Mouse (Mus musculus) embryonic facial prominence, embryonic 13.5 days (tissue): ENCODE data around the gene Thap7. TPM values are rescaled to one million over a fixed set of nuclear protein-coding genes. Genes with fewer than 3 reads are reported as not detected.
"Not testable (repeated sequence)": the region's sequence is repeated elsewhere in the genome, so short reads cannot be mapped to it uniquely, and the experiment has no call there.

Experiments
- ATAC-seq: fragments of 200-750 bp; cut with Nextera tagmentation; 2 replicates; pipeline ENCODE4 v1.8.0; 2017; ENCODE audit warnings: low read depth; ENCODE audit not compliant: insufficient number of reproducible peaks, insufficient read depth, low FRiP score, low TSS enrichment
- H3K27ac ChIP-seq: fragments of 300-500 bp; sonication (generic); 2 replicates; pipeline ENCODE4 v1.5.1; 2015; ENCODE audit warnings: moderate library complexity, mild to moderate bottlenecking, inconsistent platforms
- H3K27me3 ChIP-seq: fragments of 300-500 bp; sonication (generic); 2 replicates; pipeline ENCODE4 v1.6.1; 2015; ENCODE audit warnings: mild to moderate bottlenecking, inconsistent platforms
- H3K36me3 ChIP-seq: fragments of 300-500 bp; sonication (generic); 2 replicates; pipeline ENCODE4 v1.6.1; 2015; ENCODE audit warnings: mild to moderate bottlenecking, inconsistent platforms
- H3K4me1 ChIP-seq: fragments of 300-500 bp; sonication (generic); 2 replicates; pipeline ENCODE4 v1.6.1; 2015; ENCODE audit warnings: inconsistent platforms
- H3K4me2 ChIP-seq: fragments of 300-500 bp; sonication (generic); 2 replicates; pipeline ENCODE4 v1.6.1; 2015; ENCODE audit warnings: moderate library complexity, mild to moderate bottlenecking, inconsistent platforms
- H3K4me3 ChIP-seq: fragments of 300-500 bp; sonication (generic); 2 replicates; pipeline ENCODE4 v1.5.1; 2015; ENCODE audit warnings: mild to moderate bottlenecking, inconsistent platforms
- H3K9ac ChIP-seq: fragments of 300-500 bp; sonication (generic); 2 replicates; pipeline ENCODE4 v1.6.1; 2015; ENCODE audit warnings: mild to moderate bottlenecking, inconsistent platforms
- H3K9me3 ChIP-seq: fragments of 300-500 bp; sonication (generic); 2 replicates; pipeline ENCODE4 v1.6.1; 2016; ENCODE audit warnings: inconsistent platforms
- WGBS: fragments of 180-500 bp; shearing (Covaris S2); methylation state at CpG from one replicate; pipeline ENCODE4 v1.1.7; 2015; ENCODE audit warnings: mixed read lengths; 5-methylcytosine and 5-hydroxymethylcytosine counted together
- polyA plus RNA-seq: library from polyadenylated mRNA; unstranded; fragments of >200 nt; fragmentation: Nextera tagmentation; extraction: Ambion mirVana; gene quantifications from 2 replicates; pipeline ENCODE4 v1.2.1, GENCODE M21; 2015

The Thap7 gene
- polyA plus RNA-seq, 1 experiment from 2014 or later: 75.2 TPM

DNA sequence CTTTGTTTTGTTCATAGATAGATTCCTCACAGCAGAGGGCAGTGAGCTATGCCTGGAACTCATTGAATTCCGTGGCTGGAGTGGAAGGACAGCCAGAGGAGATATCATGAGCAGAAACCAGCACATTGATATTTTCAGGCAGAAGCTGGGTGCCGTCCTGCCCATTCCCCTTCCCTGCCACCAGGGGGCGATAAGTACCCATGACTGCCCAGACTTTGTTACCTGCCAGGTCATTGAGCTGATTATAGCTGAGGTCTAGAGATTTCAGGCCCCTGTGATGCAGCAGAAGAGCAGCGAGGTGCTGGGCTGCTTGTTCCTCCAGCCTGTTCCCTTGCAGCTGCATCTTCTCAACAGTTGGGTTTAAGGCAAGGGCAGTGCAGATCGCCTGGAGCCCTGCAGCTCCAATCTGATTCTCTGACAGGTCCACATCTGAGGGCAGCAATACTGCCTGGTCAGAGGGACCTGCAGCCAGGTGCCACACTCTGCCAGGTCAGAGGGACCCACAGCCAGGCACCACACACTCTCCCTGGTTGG lies 27.1 kb upstream of the Thap7 start:
- no peak overlapping the region for H3K4me3 ChIP-seq
- no peaks in the 10 kb centered on the region for H3K9me3 ChIP-seq
- 2% methylated on average over 5 of the region's 5 CpGs for WGBS
- no peak overlapping the region for H3K27ac ChIP-seq
- H3K36me3 ChIP-seq: no peaks in the 10 kb centered on the region
- 0 out of 2 replicates have a peak overlapping the region, but pooled peaks have one; percentile 4 for H3K9ac ChIP-seq
- ATAC-seq: no peak
- H3K4me2 ChIP-seq: no peak overlapping the region; the same call in 1 of the 2 replicates
- H3K4me1 ChIP-seq: peaks cover 45% of the 10 kb centered on the region
- peaks cover 43% of the 10 kb centered on the region for H3K27me3 ChIP-seq

DNA sequence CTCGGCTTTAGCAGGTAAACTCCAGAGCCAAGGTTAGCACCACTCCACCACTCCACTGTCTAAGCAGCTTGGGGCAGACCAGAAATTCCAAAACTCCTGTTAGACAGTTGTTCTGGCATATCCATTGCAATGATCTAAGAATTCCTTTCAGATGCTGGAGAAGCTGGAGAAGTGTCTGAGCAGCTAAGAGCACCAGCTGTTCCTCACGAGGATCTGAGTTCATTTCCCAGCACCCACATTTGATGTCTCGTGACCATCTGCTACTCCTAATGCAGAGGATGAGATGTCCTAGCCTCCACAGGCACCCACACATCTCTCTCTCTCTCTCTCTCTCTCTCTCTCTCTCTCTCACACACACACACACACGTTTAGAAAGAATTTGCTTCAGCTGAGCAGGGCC lies 26.0 kb upstream of the Thap7 start:
- H3K4me3 ChIP-seq: no peak overlapping the region
- H3K4me1 ChIP-seq: peaks cover 39% of the 10 kb centered on the region
- H3K36me3 ChIP-seq: no peaks in the 10 kb centered on the region
- no peak overlapping the region for H3K9ac ChIP-seq
- ATAC-seq: no peak
- H3K4me2 ChIP-seq: no peak overlapping the region
- H3K27ac ChIP-seq: no peak overlapping the region
- H3K27me3 ChIP-seq: peaks cover 33% of the 10 kb centered on the region
- whole genome bisulfite sequencing: 54% methylated on average over 4 of the region's 4 CpGs
- H3K9me3 ChIP-seq: no peaks in the 10 kb centered on the region

DNA sequence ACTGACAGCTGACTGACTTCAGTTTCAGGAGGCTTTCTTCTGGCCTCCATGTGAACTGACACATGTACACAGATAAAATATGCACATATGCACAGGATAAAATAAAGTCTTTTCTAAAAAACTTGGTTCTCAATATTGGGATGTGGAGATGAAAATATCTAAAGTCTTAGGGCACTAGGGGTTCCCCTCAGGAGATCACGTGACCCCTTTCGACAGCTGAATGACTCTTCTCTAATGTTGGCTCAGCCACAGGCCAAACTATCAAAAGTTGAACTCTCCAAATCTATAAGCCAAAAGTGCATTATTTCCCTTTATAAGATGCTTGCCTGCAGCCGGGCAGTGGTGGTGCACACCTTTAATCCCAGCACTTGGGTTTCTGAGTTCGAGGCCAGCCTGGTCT lies 25.2 kb upstream of the Thap7 start:
- 81% methylated on average over 4 of the region's 4 CpGs for WGBS

DNA sequence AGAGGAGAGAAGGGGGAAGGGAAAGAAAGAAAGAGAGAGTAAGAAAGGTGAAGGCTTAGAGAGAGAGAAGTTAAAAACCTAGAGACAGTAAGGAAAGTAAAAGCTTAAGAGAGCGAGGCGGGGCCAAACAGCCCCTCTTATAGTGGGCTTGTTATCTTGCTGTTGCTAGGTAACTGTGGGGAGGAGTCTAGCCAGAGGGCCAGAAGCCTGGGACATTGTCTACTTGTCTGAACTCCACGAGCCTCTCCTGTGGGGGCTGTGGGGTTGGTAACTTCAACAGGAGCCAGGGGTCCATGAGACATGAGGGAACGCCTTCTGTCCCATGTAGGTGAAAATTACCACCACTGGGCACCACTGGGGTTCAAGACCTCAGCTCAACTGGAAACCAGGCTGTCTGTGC lies 23.8 kb upstream of the Thap7 start:
- H3K27me3 ChIP-seq: peaks cover 13% of the 10 kb centered on the region
- H3K27ac ChIP-seq: not testable (repeated sequence)

More for the DNA sequence above, 25.2 kb upstream of the Thap7 start:
- Histone ChIP-seq H3K4me3 (no peak overlapping the region), H3K4me1 (peaks cover 33% of the 10 kb centered on the region), H3K9ac (no peak overlapping the region), H3K36me3 (no peaks in the 10 kb centered on the region), H3K27me3 (peaks cover 26% of the 10 kb centered on the region), H3K4me2 (no peak overlapping the region), H3K9me3 (no peaks in the 10 kb centered on the region), H3K27ac (no peak overlapping the region)
- ATAC-seq: no peak

DNA sequence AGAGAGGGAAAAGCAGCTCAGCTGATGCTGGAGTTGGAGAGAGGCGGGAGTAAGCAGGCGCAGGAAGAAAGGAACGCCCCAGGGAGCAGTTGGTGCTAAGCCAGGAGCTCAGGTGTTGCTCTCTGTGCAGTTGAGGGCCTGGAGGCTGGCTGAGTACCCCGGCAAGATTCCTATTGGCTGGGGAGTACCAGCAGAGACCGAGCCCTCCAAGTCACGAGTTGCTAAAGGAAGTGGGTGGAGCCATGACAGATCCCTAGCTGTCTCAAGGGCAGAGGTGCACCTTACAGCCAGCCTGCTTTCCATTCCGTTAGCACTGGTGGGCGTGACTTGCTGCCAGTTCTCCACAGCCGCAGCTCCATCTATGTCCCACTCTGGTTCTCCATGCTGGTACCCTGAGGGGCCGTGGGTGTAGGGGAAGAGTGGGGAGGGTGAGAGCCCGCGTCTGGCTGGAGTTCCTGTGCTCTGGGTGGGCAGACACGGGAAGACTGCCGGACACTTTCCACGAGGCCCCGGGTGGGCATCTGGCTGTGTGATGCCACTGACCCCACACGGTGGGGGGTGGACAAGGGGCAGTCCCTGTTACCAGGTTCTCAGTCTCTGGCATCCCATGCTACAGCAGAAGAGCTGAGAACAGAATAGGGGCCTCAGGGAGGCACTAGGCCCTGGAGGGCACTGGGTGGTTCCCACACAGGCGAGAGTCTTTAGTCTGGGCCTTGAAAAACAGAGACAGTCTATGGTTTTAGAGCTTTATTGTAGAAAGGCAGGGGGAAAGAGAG lies 23.2 kb upstream of the Thap7 start:
- peaks cover 26% of the 10 kb centered on the region for H3K4me1 ChIP-seq
- WGBS: 6% methylated on average over 18 of the region's 18 CpGs
- H3K27ac ChIP-seq: peak overlapping the region; percentile 51; the same call in 1 of the 2 replicates
- peak; percentile 84 for ATAC-seq
- no peaks in the 10 kb centered on the region for H3K36me3 ChIP-seq
- peak overlapping the region; percentile 19 for H3K4me3 ChIP-seq
- peak overlapping the region; percentile 52 for H3K4me2 ChIP-seq
- no peaks in the 10 kb centered on the region for H3K9me3 ChIP-seq
- H3K27me3 ChIP-seq: peaks cover 7% of the 10 kb centered on the region
- no peak overlapping the region for H3K9ac ChIP-seq

More for the DNA sequence above, 23.8 kb upstream of the Thap7 start:
- not testable (repeated sequence) for ATAC-seq, H3K9me3 ChIP-seq, H3K4me3 ChIP-seq, H3K36me3 ChIP-seq, H3K9ac ChIP-seq
- H3K4me1 ChIP-seq: peaks cover 28% of the 10 kb centered on the region
- H3K4me2 ChIP-seq: 0 out of 2 replicates have a peak overlapping the region, but pooled peaks have one; percentile 52
- WGBS: 19% methylated on average over 4 of the region's 4 CpGs

DNA sequence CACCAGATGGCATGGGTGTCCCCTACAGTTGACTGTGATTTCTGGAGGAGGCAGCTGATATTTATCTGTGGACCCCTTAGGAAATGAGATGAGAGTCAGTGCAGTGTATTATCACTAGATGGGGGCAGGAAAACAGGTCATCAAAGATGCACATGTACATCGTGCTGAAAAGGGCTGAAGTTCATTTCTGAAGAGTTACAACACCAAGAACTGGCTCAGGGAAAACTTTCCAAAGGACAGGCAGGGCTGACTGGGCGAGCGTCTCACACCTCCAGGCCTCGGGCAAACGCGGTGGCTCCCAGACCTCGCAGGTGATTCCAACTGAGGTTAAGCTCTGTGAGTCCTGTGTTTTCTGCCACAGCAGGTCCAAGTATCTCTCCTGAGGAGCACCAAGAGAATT lies 21.9 kb upstream of the Thap7 start:
- H3K9ac ChIP-seq: no peak overlapping the region
- H3K4me1 ChIP-seq: peaks cover 15% of the 10 kb centered on the region
- ATAC-seq: no peak
- no peaks in the 10 kb centered on the region for H3K27me3 ChIP-seq
- no peaks in the 10 kb centered on the region for H3K36me3 ChIP-seq
- H3K4me3 ChIP-seq: no peak overlapping the region
- no peak overlapping the region for H3K27ac ChIP-seq
- no peak overlapping the region for H3K4me2 ChIP-seq
- no peaks in the 10 kb centered on the region for H3K9me3 ChIP-seq
- WGBS: 84% methylated on average over 7 of the region's 7 CpGs

DNA sequence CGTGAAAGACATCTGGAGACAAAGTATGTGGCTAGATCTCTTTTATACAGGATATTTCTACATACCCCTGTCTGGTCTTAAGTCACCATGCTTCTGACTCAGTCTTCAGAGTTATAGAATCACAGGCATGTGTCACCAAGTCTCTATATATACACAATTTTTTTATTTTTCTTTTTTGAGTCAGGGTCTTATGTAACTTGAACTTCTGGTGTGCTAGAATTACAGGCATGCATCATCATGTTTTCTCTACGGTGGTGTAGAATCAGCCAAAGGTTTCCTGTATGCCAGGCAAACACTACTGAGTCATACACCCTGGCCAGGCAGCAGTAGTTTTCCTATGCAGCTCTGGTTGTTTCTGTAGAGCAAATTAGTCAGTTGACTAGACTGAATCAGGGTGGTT lies 11.7 kb upstream of the Thap7 start:
- H3K36me3 ChIP-seq: no peaks in the 10 kb centered on the region
- H3K27me3 ChIP-seq: peaks cover 6% of the 10 kb centered on the region; the same call in 1 of the 2 replicates
- no peaks in the 10 kb centered on the region; the same call in 1 of the 2 replicates for H3K9me3 ChIP-seq
- no peak for ATAC-seq
- H3K4me2 ChIP-seq: no peak overlapping the region
- no peak overlapping the region for H3K9ac ChIP-seq
- H3K27ac ChIP-seq: no peak overlapping the region
- H3K4me3 ChIP-seq: no peak overlapping the region
- no peaks in the 10 kb centered on the region for H3K4me1 ChIP-seq
- 56% methylated on average over 2 of the region's 2 CpGs for WGBS

DNA sequence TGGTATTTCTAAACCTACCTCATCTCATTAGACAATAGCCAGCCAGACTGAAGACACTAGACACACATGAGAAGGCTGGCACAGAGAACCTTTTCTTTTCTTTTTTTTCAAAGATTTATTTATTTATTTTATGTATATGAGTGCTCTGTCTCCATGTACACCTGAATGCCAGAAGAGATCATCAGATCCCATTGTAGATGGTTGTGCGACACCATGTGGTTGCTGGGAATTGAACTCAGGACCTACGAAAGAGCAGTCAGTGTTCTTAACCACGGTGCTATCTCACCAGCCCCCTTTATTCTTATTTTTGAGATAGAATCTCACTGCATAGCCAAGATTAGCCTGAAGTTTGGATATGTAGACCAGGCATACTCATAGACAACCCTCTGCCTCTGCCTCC lies 5.6 kb upstream of the Thap7 start:
- 90% methylated on average over 3 of the region's 3 CpGs for WGBS
- H3K27ac ChIP-seq: no peak overlapping the region
- no peak overlapping the region for H3K4me2 ChIP-seq
- H3K4me1 ChIP-seq: peaks cover 5% of the 10 kb centered on the region
- no peaks in the 10 kb centered on the region for H3K36me3 ChIP-seq
- 0 out of 2 replicates have a peak, but pooled peaks cover 4% of the 10 kb centered on the region for H3K27me3 ChIP-seq
- H3K9me3 ChIP-seq: no peaks in the 10 kb centered on the region
- no peak overlapping the region for H3K9ac ChIP-seq
- no peak for ATAC-seq
- no peak overlapping the region for H3K4me3 ChIP-seq

DNA sequence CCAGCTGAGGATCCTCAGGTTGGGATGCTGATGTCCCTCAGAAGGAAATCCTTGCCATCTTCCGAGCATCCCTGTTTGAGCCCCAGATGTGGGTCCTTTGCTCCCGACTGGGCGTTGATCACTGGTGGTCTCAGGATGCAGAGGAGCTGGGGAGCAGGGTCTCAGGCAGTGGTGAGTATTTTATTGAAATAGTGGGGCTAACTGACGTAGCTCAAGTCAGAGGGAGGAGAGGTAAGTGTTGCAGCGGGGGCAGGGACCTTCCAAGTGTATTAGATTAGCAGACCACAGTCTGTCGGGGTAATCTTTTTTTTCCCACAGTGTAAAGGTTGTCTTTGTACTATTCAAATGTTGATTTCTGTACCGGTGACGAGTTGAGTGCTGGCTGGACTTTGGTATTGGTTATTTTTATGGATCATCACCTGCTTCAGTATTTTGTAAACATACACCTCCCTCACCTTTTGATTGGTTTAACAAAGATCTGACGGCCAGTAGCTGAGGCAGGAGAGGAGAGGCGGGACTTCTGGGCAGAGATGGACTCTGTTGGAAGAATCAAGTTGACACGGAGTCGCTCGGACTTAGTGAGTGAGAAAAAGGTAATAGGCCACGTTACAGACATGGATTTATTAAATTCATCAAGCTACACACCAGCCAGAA lies 1.9 kb upstream of the Thap7 start:
- no peak for ATAC-seq
- Histone ChIP-seq H3K9ac (no peak overlapping the region), H3K9me3 (no peaks in the 10 kb centered on the region), H3K27ac (no peak overlapping the region), H3K4me3 (no peak overlapping the region), H3K4me1 (peaks cover 15% of the 10 kb centered on the region), H3K4me2 (no peak overlapping the region), H3K36me3 (peaks cover 13% of the 10 kb centered on the region), H3K27me3 (no peaks in the 10 kb centered on the region)
- 74% methylated on average over 14 of the region's 14 CpGs for WGBS

DNA sequence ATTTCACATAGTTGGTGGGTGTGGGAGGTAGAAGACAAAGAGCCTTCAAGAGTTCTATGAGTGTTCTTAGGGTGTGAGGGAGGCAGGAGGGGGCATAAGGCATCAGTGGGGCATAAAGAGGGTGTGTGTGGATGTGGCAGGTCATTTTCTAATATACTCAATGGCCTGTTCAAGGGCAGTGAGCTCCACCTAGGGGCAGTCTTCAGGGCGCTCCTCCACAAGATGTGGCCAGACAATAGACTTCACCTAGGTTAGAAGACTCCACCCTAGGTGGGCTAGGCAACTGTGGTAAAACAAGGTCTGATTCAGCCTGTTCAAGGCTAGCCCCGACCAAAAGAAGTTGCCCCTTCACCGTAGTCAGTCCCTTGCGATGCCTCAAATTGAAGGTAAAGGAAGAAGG lies 1.3 kb upstream of the Thap7 start:
- H3K36me3 ChIP-seq: peaks cover 19% of the 10 kb centered on the region
- H3K4me1 ChIP-seq: peaks cover 15% of the 10 kb centered on the region
- 0 out of 2 replicates have a peak overlapping the region, but pooled peaks have one; percentile 76 for H3K4me2 ChIP-seq
- no peak for ATAC-seq
- no peaks in the 10 kb centered on the region for H3K27me3 ChIP-seq
- H3K9me3 ChIP-seq: no peaks in the 10 kb centered on the region
- no peak overlapping the region for H3K9ac ChIP-seq
- H3K27ac ChIP-seq: no peak overlapping the region
- no peak overlapping the region for H3K4me3 ChIP-seq
- 58% methylated on average over 4 of the region's 4 CpGs for WGBS

DNA sequence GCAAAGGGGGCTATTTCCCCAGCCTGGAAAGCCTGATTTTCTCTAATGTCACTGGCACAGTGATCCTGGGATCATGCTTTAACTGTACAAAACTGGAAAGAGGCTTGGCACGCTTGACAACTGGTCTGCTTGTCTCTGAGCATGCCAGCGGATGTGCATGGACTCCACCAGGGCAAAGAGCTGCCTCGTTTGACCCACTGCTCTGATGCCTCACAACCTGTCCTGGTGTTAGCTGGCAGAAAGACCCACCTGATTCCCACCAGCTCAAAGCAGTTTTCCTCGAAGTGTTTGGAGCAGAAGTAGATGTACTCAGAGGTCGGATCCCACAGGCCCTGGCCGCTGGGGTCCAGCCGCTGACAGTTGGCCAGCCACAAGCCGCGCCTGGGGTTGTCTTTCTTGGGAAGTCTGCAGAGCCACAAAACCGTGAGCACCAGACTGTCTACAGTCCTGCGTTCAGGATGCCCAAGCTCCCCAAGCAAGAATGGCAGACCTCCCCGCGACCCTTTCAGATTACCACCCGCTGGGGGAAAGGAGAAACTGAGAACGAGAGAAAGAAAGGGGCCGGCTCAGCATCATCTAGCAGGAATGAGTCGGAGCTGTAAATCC lies 852 bp downstream of the Thap7 start:
- Histone ChIP-seq H3K4me1 (peaks cover 15% of the 10 kb centered on the region), H3K9ac (peak overlapping the region; percentile 86), H3K36me3 (peaks cover 40% of the 10 kb centered on the region), H3K9me3 (no peaks in the 10 kb centered on the region), H3K4me3 (peak overlapping the region; percentile 64), H3K27me3 (no peaks in the 10 kb centered on the region), H3K4me2 (peak overlapping the region; percentile 76), H3K27ac (peak overlapping the region; percentile 97)
- ATAC-seq: no peak
- WGBS: 16% methylated on average over 17 of the region's 17 CpGs
